Mouse (Mus musculus) thymus, postnatal 0 days (tissue): ENCODE measurements around the gene Ewsr1. TPM values are rescaled to one million over a fixed set of nuclear protein-coding genes. Genes with fewer than 3 reads are reported as not detected.

ENCODE experiments used
- DNase-seq: peaks from one replicate; pipeline ENCODE4 v3.0.0-alpha.2; 2015; ENCODE audit warnings: low spot score
- polyA plus RNA-seq: library from polyadenylated mRNA; unstranded; fragments of >200 nt; fragmentation: Nextera tagmentation; extraction: Ambion mirVana; gene quantifications from 2 replicates; pipeline ENCODE4 v1.2.1, GENCODE M21; 2015

The Ewsr1 gene
- polyA plus RNA-seq, result 501 and 565 TPM in 2 replicates

DNA sequence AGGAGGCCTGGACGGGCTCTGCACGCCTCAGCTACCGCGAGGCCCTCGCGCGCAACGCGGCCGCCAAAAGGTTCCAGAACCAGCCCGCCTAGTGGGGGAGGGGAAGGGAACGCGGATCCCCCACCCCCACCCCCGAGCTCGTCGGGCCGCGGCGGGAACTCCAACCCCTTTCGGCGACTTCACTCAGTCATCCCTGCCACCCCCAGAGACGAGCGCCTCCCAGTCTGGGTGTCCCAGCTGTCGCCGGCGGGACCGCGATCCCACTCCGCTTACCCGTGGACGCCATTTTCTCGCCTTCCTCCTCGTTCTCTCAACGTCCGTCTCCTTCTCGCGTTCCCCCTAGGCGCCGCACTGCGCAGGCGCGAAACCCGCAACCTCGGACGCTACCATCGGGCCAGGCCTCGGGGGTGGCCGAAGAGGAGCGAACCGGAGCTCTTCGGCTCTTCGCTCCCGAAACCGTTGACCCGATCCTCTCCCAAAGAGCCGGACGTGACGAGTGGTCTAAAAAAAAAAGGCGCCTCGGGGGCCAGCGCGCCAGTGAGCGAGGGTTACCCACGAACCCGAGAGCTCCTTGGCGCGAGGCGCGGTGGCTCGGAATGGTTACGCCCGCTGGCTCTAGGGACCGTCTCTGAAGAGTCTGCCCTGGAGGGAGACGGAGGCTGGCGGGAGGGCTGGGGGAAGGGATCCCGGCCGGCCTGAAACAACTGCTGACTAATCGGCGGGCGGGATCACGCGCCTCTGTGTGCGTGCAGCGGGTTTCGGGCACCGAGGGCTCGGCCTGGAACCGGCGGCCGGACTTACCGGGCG is at the start of gene Ewsr1, which contains the start of gene Rhbdd3:
Ewsr1 (minus strand) TSS at position 531 of the 807 bp plus-strand sequence.
Rhbdd3 (plus strand) TSS at position 191 of the 807 bp plus-strand sequence.
- DNase-seq, result peak; percentile 97

DNA sequence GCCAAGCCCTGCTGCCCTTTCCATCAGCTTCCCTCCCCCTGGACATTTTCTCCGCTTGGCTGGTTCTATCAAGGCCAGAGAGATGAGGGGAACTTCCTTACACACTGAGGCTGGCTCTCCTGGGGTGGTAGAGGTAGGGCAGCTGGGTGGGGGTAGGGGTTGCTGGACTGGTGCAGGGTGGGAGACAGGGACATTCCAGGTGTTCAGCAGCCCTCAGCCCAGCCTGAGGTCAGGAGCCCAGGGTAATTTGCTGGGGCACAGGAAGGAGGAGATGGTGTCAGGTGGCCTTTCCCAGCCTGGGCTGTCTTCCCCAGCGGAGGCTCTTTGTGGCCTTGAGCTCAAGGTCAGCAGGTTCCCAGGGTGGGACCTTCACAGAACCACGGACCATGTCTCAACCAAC is 46.5 kb upstream of the Ewsr1 start:
- no peak for DNase-seq

DNA sequence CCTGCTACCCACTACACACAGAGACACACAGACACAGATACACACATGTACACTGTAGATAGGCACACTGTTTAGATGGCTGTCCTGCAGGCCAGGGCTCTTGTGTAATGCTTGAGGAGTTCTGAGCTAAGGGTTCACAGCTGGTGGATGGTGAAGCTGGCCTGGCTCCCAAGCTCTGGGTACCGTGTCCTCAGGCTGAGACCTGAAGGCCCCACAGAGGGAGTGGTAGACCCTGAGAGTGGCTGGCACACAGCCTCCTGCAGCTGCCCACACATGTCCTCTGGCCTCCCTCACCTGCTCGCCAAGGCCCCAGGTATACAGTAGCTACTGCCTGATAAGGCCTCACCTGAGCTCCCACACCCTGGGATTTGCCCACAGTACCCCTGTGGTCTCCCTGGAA is 42.9 kb upstream of the Ewsr1 start:
- DNase-seq, result no peak

DNA sequence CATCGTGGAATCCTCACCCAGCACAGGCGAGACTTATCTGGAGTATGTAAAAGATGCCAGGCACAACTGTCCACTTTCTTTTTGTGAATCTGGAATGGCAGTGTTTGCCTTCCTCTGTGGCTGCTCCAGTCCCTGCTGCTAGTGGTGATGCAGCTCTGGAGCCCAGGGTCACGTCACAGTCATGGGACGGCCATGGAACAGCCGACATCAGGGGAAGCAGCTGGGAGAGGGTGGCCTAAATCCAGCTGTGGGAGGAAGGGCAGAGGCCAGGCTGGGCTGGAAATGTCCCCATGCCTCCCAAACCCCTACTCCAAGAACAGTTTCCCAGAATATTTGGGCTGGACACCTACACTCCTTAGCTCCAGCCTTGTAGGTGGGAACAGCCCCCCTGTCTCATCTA is 42.2 kb upstream of the Ewsr1 start:
- DNase-seq, result no peak

DNA sequence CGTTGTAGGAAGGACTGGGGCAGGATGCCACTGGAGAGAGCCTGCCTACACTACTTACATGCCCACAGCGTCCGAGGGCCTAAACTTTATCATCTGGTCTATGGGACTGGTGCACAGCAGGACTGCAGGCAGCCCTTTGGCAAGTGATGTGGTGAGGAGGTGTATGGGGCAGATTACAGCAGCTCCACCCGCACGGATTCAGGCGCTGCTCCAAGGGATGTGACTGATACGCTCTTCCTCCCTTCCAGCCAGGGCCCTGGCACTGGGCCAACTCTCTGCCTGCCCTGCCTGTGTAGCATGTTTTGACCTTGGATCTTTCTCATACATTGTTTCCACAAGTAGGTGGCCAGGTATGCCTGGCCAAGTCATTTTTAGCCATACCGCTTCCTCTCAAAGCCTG is 41.6 kb upstream of the Ewsr1 start:
- DNase-seq, result no peak

DNA sequence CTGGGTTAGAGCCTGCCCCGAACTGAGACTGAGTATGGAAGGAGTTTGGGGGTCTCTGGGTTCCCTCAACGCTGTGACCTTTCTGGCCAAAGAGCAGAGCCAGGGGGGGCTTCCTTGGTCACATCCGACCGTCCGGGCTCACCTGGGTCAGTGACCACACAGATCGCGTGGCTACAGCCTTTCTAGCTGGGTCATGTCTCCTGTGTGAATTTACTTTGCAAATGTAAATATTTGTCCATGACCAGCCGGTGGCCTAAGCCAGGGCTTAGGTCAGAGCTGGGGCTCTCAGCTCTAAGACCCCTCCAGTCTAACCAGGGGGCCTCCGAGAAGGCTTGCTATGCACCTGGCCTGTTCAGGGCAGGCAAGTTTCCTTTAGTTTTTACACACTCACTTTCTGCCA is 40.3 kb upstream of the Ewsr1 start:
- no peak for DNase-seq

DNA sequence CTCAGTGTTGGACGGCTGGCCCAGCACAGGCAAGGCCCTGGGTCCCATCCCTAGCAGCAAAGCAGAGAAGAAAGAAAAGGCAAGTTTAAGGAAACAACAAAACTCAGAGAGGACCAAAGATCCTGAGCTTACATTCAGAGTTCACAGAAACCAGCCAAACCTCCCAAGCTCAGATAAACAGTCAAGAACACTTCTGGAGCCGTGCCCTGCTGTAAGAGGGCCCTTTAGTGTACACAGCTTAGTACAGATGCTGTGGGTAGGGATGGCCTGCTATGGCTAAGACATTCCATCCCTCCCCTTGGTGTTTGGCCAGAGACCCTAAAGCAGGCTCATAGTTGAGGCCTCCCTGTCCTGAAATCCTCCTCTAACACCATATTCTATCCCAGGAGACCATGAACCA is 39.6 kb upstream of the Ewsr1 start:
- no peak for DNase-seq

DNA sequence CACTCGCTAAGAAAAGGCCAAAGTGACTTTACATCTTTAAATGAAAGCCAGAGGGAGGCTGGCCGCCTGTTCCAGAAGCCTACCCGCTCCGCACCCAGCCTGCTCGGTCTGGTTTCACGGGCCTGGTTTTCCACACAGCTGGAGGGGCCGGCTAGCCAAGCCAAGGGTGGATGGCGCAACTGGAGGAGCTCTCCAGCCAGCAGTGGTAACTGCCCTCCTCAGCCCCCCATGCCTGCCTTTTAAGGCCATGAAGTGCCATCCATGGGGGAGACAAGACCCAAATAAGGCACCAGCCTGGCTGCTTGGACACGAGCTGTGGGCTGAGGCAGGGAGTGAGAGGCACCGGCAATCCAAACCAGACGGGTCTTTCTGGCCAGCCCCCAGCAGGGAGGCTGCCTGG is 36.8 kb upstream of the Ewsr1 start:
- DNase-seq, result no peak

DNA sequence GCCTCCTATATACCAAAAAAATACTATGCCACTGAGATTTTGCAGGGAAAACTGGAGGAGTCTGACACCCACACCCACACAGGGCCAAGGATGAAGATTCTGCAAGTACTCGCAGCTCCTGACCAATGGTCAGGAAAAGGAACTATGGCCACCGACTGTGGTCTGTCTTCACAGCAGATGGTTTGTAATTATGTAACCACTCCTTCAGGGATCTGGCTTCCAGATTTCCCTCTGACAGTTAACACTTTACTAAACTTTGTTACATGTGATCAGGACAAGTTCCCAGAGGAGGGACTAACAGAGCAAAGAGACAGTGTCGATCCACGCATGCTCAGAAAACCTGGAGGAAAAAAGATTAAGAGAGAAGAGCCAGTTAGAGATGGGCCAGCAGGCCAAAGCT is 33.7 kb upstream of the Ewsr1 start:
- no peak for DNase-seq

DNA sequence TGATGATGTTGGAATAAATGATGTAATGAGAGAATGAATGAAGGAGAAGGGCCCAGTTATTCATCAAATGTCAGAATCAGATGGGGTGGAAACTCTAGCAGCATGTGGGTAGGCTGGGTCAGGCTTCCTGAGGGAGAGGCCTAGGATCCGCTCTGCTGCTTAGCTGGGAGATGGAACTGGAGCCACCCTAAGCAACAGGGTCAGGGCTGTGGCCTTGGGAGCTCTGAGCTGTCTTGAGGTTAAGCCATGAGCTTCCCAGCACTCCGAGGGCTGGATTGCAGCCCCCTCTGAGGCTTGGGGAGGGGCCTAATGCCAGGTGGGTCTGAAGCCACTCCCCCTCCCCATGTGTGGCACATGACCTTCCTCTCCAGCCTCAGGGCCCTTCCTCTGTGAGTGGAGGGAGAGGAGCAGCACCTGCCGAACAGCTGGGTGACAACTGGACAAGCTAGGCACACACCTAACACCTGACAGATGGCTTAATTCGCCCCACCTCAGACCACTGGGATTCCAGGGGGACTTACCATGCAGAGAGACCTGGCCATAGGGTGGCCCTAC is 31.1 kb upstream of the Ewsr1 start:
- DNase-seq, result no peak

DNA sequence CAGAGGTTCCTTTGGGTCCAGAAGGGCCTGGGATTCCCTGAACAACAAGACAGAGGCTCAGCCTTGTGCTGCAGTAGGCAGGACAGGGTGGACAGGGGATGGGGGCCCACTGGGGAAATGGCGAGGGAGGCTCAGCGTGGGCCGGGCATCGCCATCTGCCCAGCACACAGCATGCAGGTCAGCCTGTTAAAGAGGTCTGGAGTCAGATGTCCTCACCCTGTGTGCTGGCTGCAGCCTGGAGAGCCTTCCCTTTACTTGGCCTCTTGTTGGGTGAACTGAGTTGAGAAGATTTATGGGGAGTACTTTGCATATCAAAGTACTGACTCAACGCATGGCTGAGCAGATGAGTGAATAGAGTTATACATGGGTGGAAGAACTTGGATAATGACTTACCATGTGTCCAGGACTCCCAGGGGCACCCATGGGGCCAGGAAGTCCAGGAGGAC is 30.0 kb upstream of the Ewsr1 start:
- no peak for DNase-seq

DNA sequence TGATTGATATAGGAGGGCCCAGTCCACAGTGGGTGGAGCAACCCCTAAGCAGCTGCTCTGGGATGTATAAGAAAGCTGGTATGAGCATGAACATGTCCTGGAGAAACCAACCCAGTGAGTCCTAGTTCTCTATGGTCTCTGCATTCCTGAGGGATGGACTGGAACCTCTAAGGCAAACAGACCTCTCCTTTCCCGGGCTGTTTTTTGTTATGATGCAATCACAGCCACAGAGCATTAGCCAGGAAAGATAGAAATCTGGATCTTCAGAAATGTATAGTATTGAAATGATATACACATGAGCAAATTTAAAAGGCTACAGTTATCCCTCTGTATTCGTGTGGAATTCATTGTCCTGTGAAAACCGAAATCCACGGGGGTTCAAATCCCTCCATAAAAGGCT is 26.6 kb upstream of the Ewsr1 start:
- no peak for DNase-seq

DNA sequence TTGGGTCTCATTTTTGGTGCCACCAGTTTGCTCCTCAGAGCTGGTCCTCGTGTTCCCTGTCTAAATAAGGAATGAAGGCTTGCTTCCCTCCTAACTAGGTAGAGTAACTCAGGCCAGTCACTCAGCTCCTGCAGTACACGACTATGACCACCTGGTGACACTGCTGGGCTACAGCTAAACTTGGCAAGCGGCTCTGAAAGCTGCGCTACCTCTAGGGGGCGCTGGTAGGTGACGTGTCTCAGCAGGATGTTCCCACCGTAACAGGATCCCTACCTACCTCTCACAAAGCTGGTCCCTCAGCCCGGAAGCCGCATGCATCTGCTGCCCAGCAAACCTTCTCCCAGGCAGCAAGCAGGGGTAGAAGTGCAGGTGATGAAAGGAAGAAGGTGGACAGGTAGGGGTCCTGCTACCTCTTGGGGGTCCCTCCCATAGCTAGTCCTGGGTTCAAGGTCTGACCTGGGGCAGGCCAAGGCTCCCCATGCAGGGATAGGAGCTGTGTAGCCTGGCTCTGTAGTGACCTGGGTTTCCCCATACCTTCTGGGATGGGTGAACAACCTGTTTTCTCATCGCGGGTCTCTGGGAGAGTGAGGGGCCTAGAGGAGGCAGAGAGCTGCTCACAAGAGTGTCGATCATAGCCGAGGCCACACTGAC is 16.0 kb upstream of the Ewsr1 start:
- peak; percentile 94 for DNase-seq

DNA sequence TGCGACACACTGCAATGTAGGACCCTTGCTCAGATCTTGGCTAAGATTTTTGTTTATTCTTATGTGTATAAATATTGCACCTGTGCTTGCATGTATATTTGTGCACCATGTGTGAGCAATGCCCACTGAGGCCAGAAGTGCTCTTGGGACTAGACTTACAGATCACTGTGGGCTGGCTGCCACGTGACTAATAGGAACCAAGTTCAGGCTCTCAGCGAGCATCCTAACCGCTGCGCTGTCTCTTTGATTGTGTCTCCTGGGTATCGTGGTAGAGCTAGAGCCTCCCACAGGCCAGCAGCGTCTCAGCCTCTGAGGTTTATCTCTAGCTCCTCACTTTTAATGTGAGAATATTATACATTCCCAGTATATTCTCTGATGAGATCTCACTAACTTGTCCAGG is 14.6 kb upstream of the Ewsr1 start:
- DNase-seq, result peak; percentile 23

DNA sequence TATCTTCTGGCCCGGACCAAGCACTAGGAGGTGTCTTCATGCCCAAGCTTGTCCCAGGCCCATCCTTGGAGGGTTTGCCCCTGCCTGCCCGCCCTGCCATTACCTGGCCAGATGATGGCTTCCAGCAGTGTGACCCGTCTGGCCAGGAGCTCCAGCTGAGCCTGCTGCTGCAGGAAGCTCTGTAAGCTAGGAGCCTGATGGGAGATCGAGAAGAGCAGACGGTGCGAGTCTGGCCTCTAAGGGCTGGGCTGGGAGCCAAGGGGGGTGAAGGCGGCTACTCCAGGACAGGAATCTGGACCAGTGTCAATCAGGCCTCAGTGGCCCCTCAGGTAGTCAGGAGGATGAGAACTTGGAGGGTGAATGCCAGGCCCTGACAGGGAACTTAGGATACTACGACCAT is 10.4 kb upstream of the Ewsr1 start:
- no peak for DNase-seq

DNA sequence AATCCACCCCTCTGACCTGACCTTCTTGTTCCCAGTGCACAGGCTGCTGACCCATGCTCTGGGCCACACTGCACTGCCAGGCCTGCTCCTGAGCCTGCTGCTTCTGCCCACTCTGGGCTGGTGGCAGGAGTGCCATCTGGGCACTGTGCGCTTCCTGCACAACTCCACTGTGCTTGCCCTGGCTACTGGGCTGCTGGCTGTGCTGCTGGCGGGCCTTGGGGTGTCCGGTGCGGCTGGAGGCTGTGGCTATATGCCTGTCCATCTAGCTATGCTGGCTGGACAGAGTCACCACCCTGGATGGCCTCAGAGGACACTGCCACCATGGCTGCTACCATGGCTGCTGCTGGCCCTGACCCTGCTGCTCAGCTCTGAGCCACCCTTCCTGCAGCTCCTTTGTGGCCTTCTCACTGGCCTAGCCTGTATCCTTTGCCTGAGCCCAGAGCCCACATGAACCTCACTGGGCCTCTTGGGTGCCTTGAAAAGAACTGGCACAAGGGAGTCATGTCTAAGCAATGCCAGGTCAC is 5.0 kb upstream of the Ewsr1 start:
- DNase-seq, result no peak

DNA sequence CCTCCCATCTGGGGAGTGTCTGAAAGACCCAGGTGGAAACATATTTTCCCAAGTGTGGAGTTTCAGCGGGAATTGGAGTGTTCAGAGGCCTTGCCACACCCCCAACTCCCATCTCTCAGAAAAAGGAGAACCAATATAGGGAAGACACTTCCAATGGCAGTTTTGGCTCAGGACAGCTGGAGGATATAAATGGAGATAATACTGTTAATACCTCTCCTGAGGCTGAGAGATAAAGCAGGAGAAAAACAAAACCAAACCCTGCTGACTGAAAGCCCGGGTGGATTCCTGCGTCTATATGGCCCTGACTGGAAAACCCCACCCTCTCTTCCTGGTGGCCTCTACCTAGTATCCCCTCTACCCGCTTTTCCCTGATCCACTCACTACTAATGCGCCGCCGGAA is 3.3 kb upstream of the Ewsr1 start:
- DNase-seq, result no peak

DNA sequence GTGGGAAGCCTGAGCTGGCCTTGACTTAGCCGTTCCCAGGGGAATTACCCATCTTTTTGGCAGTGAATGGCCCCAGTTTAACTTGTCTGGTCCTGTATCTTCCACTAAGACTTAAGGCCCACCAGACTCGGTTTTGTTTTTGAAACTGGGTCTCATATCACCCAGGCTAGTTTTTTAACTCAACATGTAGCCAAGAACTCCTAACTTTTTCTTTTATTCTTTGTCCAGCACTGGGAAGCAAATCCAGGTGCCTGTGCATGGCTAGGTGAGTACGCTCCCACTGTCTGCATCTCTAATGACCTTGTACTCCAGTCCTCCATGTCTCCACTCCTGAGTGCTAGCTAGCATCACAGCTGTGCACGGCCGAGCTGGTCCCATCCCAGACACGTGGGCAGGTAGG is 2.6 kb upstream of the Ewsr1 start:
- no peak for DNase-seq

DNA sequence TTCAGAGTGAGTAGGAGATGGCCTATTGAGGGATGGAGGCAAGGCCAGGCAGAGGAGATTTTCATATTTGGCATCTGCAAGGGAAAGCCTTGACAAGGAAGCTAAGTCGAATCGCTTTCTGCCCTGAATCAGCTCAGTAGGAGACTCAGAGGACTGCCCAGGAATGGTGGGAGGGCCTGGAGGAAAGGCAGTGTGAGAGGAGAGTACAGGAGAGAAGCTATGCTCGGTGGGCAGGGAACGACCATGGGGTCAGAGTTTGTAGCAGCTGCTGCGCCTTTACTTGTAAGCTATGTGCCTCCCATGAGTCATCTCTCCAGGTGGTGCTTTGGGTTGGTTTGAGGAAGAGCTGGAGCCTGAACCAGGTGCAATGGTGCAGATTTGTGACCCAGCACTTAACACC is 1.7 kb upstream of the Ewsr1 start:
- no peak for DNase-seq

DNA sequence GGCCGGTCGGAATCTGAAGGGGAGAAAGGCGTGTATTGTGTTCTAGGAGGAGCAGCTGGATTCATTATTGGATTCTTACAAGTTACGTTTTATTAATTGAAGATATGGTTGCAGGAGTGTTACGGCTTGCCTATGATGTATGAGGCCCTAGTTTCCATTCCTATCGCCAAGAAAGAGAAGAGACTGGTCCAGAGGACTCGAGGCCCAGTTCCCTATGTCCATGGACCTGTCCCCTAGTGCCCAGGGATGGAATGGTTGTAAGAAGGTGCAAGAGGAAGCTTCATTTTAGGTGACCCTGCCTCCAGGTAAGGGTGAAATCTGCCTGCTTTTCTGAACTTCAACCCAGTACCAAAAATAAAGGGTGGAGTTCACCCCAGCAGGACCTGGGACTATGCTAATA is 1.2 kb upstream of the Ewsr1 start:
- no peak for DNase-seq

DNA sequence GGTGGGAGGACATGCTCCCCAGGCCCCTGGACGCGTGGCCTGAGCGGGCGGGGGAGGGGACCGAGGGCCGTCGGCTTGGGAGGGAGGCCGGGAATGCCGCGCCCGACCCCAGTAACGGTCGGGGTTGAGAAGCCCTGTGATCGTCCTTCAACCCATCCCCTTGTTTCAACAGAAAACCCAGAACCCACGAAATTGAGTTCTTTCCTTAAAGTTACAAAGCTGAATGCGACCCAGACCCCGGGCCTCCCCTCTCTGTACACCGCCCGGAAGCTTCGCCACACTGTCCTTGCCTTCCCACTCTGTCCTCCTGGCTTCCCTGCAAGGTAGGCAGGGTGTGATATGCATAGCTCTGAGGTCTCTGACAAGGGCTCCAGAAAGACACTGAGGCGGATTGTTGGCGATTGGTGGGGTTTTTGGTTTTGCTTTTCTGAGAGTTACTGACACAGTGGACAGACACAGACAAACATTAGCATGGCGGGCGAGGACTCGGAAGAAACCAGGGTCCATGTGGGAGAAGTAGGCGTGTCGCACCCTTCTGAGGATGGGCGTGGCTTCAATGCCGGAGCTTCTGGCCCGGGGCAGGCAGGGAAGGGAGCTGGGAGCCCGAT is 614 bp upstream of the Ewsr1 start:
- DNase-seq, result peak; percentile 73
